In genomic region chr3:109936275-109936674, GRCm38 (mm10) we compare ENCODE assay signal across 14 mouse cellular contexts.
DNase-seq lines count a peak whose midpoint lies in the region; ATAC-seq and TF ChIP-seq lines count a peak whose summit lies in the region.
"Had no signal": no experiment of that assay in that cellular context is flagged by ENCODE, and none has a peak within 500 bp of the region (broad histone marks: within the 10 kb centered on the region; RNA-seq: fewer than 3 reads in every experiment).

No protein-coding gene starts in this region.

- H3K9me3 ChIP-seq in heart, embryonic 10.5 days: no peaks in the 10 kb centered on the region
- H3K9me3 ChIP-seq in stomach, embryonic 14.5 days (ENCODE audit: control insufficient read depth, low read depth, low read length): no peaks in the 10 kb centered on the region
- no peaks in the 10 kb centered on the region for H3K9me3 ChIP-seq in stomach, postnatal 0 days (ENCODE audit: control insufficient read depth, low read length)
- no peaks in the 10 kb centered on the region for H3K9me3 ChIP-seq in limb, embryonic 14.5 days (ENCODE audit: control insufficient read depth, low read length)
- H3K9me3 ChIP-seq: hindbrain, embryonic 15.5 days had no signal

- no peak overlapping the region for H3K4me3 ChIP-seq in heart, embryonic 10.5 days
- H3K4me3 ChIP-seq in stomach, embryonic 14.5 days (ENCODE audit: low read depth, low read length): no peak overlapping the region
- H3K4me3 ChIP-seq in stomach, postnatal 0 days (ENCODE audit: low read depth, low read length): no peak overlapping the region
- H3K4me3 ChIP-seq in limb, embryonic 14.5 days (replicated peaks; ENCODE audit: low read length): no peak overlapping the region
- H3K4me3 ChIP-seq: hindbrain, embryonic 15.5 days had no signal

- H3K27ac ChIP-seq in heart, embryonic 10.5 days: no peak overlapping the region
- no peak overlapping the region for H3K27ac ChIP-seq in stomach, embryonic 14.5 days (ENCODE audit: low read length)
- no peak overlapping the region for H3K27ac ChIP-seq in stomach, postnatal 0 days (replicated peaks)
- H3K27ac ChIP-seq in limb, embryonic 14.5 days (replicated peaks; ENCODE audit: low read depth, low read length): no peak overlapping the region
- H3K27ac ChIP-seq: hindbrain, embryonic 15.5 days had no signal

- TF ChIP-seq POLR2A in limb, embryonic 14.5 days (IDR thresholded peaks at IDR 0.05; ENCODE audit: borderline replicate concordance, extremely low read depth, insufficient read depth, insufficient read length): no peak

- no peaks in the 10 kb centered on the region for H3K36me3 ChIP-seq in heart, embryonic 10.5 days
- no peaks in the 10 kb centered on the region for H3K36me3 ChIP-seq in stomach, embryonic 14.5 days (ENCODE audit: control insufficient read depth, insufficient read depth, low read length)
- H3K36me3 ChIP-seq in stomach, postnatal 0 days (ENCODE audit: control insufficient read depth, insufficient read depth, low read length): no peaks in the 10 kb centered on the region
- no peaks in the 10 kb centered on the region for H3K36me3 ChIP-seq in limb, embryonic 14.5 days (ENCODE audit: control insufficient read depth, insufficient read depth, low read length)
- H3K36me3 ChIP-seq: hindbrain, embryonic 15.5 days had no signal

- no peak overlapping the region for H3K4me2 ChIP-seq in stomach, embryonic 14.5 days (replicated peaks; ENCODE audit: low read depth, low read length)
- H3K4me2 ChIP-seq in stomach, postnatal 0 days (replicated peaks; ENCODE audit: low read depth): no peak overlapping the region
- H3K4me2 ChIP-seq in limb, embryonic 14.5 days (replicated peaks; ENCODE audit: low read depth, low read length, severe bottlenecking): no peak overlapping the region
- H3K4me2 ChIP-seq: hindbrain, embryonic 15.5 days; liver, embryonic 11.5 days had no signal

- no peaks in the 10 kb centered on the region for H3K27me3 ChIP-seq in heart, embryonic 10.5 days (ENCODE audit: insufficient read depth, poor library complexity, severe bottlenecking)
- no peaks in the 10 kb centered on the region for H3K27me3 ChIP-seq in stomach, embryonic 14.5 days (ENCODE audit: control insufficient read depth, insufficient read depth, low read length)
- no peaks in the 10 kb centered on the region for H3K27me3 ChIP-seq in stomach, postnatal 0 days (ENCODE audit: control insufficient read depth, insufficient read depth, low read length)
- H3K27me3 ChIP-seq in limb, embryonic 14.5 days (ENCODE audit: control insufficient read depth, insufficient read depth, low read length): no peaks in the 10 kb centered on the region
- H3K27me3 ChIP-seq: hindbrain, embryonic 15.5 days had no signal

- no peak overlapping the region for H3K9ac ChIP-seq in stomach, embryonic 14.5 days (replicated peaks; ENCODE audit: low read depth, low read length)
- no peak overlapping the region for H3K9ac ChIP-seq in stomach, postnatal 0 days (ENCODE audit: low read length)
- no peak overlapping the region for H3K9ac ChIP-seq in limb, embryonic 14.5 days (ENCODE audit: low read depth, low read length, severe bottlenecking)
- H3K9ac ChIP-seq: hindbrain, embryonic 15.5 days had no signal

- no peaks in the 10 kb centered on the region for H3K4me1 ChIP-seq in heart, embryonic 10.5 days
- H3K4me1 ChIP-seq in stomach, embryonic 14.5 days (ENCODE audit: control insufficient read depth, insufficient read depth, low read length): no peaks in the 10 kb centered on the region
- no peaks in the 10 kb centered on the region for H3K4me1 ChIP-seq in stomach, postnatal 0 days (replicated peaks; ENCODE audit: control insufficient read depth, insufficient read depth)
- H3K4me1 ChIP-seq in limb, embryonic 14.5 days (ENCODE audit: control insufficient read depth, insufficient read depth, low read length): peaks cover 22% of the 10 kb centered on the region
- H3K4me1 ChIP-seq: hindbrain, embryonic 15.5 days had no signal

- 86% methylated on average over 3 of the region's 3 CpGs for WGBS in heart, embryonic 10.5 days
- 55% methylated on average over 3 of the region's 3 CpGs for WGBS in stomach, embryonic 14.5 days
- 44% methylated on average over 3 of the region's 3 CpGs for WGBS in stomach, postnatal 0 days
- 19% methylated on average over 3 of the region's 3 CpGs for WGBS in limb, embryonic 14.5 days

- no peak for TF ChIP-seq CTCF in stomach, postnatal 0 days (IDR thresholded peaks at IDR 0.05; ENCODE audit: low read depth)

- peak; percentile 49; the same call in 1 of the 2 replicates for ATAC-seq in stomach, embryonic 14.5 days (ENCODE audit: insufficient number of reproducible peaks, insufficient read depth, low FRiP score, low read depth)
- no peak; the same call in 1 of the 2 replicates for ATAC-seq in stomach, postnatal 0 days (ENCODE audit: low FRiP score, low TSS enrichment)
- peak; percentile 88 for ATAC-seq in limb, embryonic 14.5 days (ENCODE audit: low FRiP score, low read depth)
- no peak for ATAC-seq in activated CD4-positive, CD25-positive, alpha-beta regulatory T cell, adult 4 months
- no peak for ATAC-seq in granulocyte monocyte progenitor cell, adult 5-6 weeks (replicated peaks; ENCODE audit: poor library complexity, severe bottlenecking)
- ATAC-seq: CD4-positive, CD25-positive, alpha-beta regulatory T cell, adult 4 months had no signal

- peak; percentile 24 to 35 for DNase-seq in heart, adult 9 months (ENCODE audit: low spot score in 2 of 2)
- no peak for DNase-seq in heart, embryonic 10.5 days (ENCODE audit: low spot score)
- DNase-seq in stomach, postnatal 0 days (ENCODE audit: low spot score): no peak
- DNase-seq in limb, embryonic 14.5 days (ENCODE audit: low spot score): peak; percentile 89
- DNase-seq in cerebellum, postnatal 14 days: no peak
- DNase-seq: cerebellum, postnatal 10 days; spleen, adult 18-20 months; thymus, postnatal 4 days had no signal

- TF ChIP-seq EP300 in stomach, postnatal 0 days (optimal IDR thresholded peaks at IDR 0.05): no peak

Comparison
In these comparisons a context has a peak if more than half of its experiments do, and no peak if none do; other contexts are left out.
1. DNase-seq: peak in heart, adult 9 months (2 of 2) and limb, embryonic 14.5 days (single experiment); none in heart, embryonic 10.5 days (single experiment), stomach, postnatal 0 days (single experiment) and cerebellum, postnatal 14 days (0 of 2).
2. ATAC-seq: peak in stomach, embryonic 14.5 days (single experiment) and limb, embryonic 14.5 days (single experiment); none in stomach, postnatal 0 days (single experiment), activated CD4-positive, CD25-positive, alpha-beta regulatory T cell, adult 4 months (single experiment) and granulocyte monocyte progenitor cell, adult 5-6 weeks (single experiment).